Mouse (Mus musculus) stomach, postnatal 0 days (tissue): Measurements from ENCODE around the gene Lgals8.

ENCODE experiments used
- CTCF ChIP-seq: IDR thresholded peaks from 2 replicates; pipeline ENCODE4 v1.5.1; 2016; ENCODE audit warnings: antibody characterized with exemption, low read depth, mild to moderate bottlenecking, moderate library complexity
- EP300 ChIP-seq: optimal IDR thresholded peaks from 2 replicates; pipeline ENCODE3; 2016; ENCODE audit warnings: antibody characterized with exemption

GRCm38 (mm10) chr13:12453150-12453549 is 11.6 kb downstream of the Lgals8 start:
- TF ChIP-seq CTCF, result no peak
- no peak for TF ChIP-seq EP300
